Mouse (Mus musculus): ENCODE measurements at regions not wholly inside any gene's neighbourhood (a gene's known extent, or its start where the extent isn't known, plus 50 kb on each side); places are given as distances from the start of the nearest gene placed in this dataset.

- no peak for DNase-seq (ENCODE audit: low spot score)
- 78% methylated on average over 2 of the region's 2 CpGs for WGBS
- Histone ChIP-seq H3K27ac (no peak overlapping the region), H3K4me3 (no peak overlapping the region), H3K36me3 (no peaks in the 10 kb centered on the region), H3K9me3 (no peaks in the 10 kb centered on the region), H3K4me1 (replicated peaks) (no peaks in the 10 kb centered on the region), H3K27me3 (ENCODE audit: insufficient read depth, poor library complexity, severe bottlenecking) (no peaks in the 10 kb centered on the region)
These were observed 277.6 kb downstream of the Ccser2 start for GRCm38 (mm10) chr14:36691018-36691417.

- no peak overlapping the region for H3K4me3 ChIP-seq
- H3K27ac ChIP-seq = no peak overlapping the region
- 87% methylated on average over 1 of the region's 1 CpGs for WGBS
- no peaks in the 10 kb centered on the region for H3K36me3 ChIP-seq
- no peaks in the 10 kb centered on the region for H3K9me3 ChIP-seq
- H3K4me1 ChIP-seq (replicated peaks) = 0 out of 2 replicates have a peak, but pooled peaks cover under 1% of the 10 kb centered on the region
- H3K27me3 ChIP-seq (ENCODE audit: insufficient read depth, poor library complexity, severe bottlenecking) = no peaks in the 10 kb centered on the region
- no peak for DNase-seq (ENCODE audit: low spot score)
These were observed 309.8 kb downstream of the Ccser2 start for GRCm38 (mm10) chr14:36658678-36659263.

GRCm38 (mm10) chr14:36658193-36658592 is 310.4 kb downstream of the Ccser2 start:
- WGBS = 92% methylated on average over 3 of the region's 3 CpGs
- H3K4me3 ChIP-seq = no peak overlapping the region
- H3K36me3 ChIP-seq = no peaks in the 10 kb centered on the region
- H3K9me3 ChIP-seq = no peaks in the 10 kb centered on the region
- H3K27ac ChIP-seq = no peak overlapping the region
- no peak for DNase-seq (ENCODE audit: low spot score)
- no peaks in the 10 kb centered on the region for H3K27me3 ChIP-seq (ENCODE audit: insufficient read depth, poor library complexity, severe bottlenecking)
- peaks cover 6% of the 10 kb centered on the region; the same call in 1 of the 2 replicates for H3K4me1 ChIP-seq (replicated peaks)

GRCm38 (mm10) chr14:36652982-36653557 is 315.5 kb downstream of the Ccser2 start:
- Histone ChIP-seq H3K27ac (peak overlapping the region; percentile 54), H3K9me3 (no peaks in the 10 kb centered on the region), H3K4me1 (replicated peaks) (peaks cover 13% of the 10 kb centered on the region; the same call in 1 of the 2 replicates), H3K27me3 (ENCODE audit: insufficient read depth, poor library complexity, severe bottlenecking) (no peaks in the 10 kb centered on the region), H3K36me3 (no peaks in the 10 kb centered on the region), H3K4me3 (no peak overlapping the region)
- peak; percentile 32 for DNase-seq (ENCODE audit: low spot score)
- 8% methylated on average over 6 of the region's 6 CpGs for WGBS

- no peak for DNase-seq (ENCODE audit: low spot score)
- H3K27ac ChIP-seq = no peak overlapping the region
- H3K4me1 ChIP-seq (replicated peaks) = peaks cover 13% of the 10 kb centered on the region; the same call in 1 of the 2 replicates
- H3K4me3 ChIP-seq = no peak overlapping the region
- H3K9me3 ChIP-seq = no peaks in the 10 kb centered on the region
- H3K36me3 ChIP-seq = no peaks in the 10 kb centered on the region
- WGBS = 72% methylated on average over 6 of the region's 6 CpGs
- no peaks in the 10 kb centered on the region for H3K27me3 ChIP-seq (ENCODE audit: insufficient read depth, poor library complexity, severe bottlenecking)
These were observed 317.4 kb downstream of the Ccser2 start for GRCm38 (mm10) chr14:36651053-36651735.

GRCm38 (mm10) chr14:36646649-36647048 is 321.9 kb downstream of the Ccser2 start:
- H3K27me3 ChIP-seq (ENCODE audit: insufficient read depth, poor library complexity, severe bottlenecking) = no peaks in the 10 kb centered on the region
- H3K27ac ChIP-seq = no peak overlapping the region
- no peak for DNase-seq (ENCODE audit: low spot score)
- H3K4me3 ChIP-seq = no peak overlapping the region
- 81% methylated on average over 3 of the region's 3 CpGs for WGBS
- H3K9me3 ChIP-seq = no peaks in the 10 kb centered on the region
- no peaks in the 10 kb centered on the region for H3K36me3 ChIP-seq
- 0 out of 2 replicates have a peak, but pooled peaks cover 3% of the 10 kb centered on the region for H3K4me1 ChIP-seq (replicated peaks)

- Histone ChIP-seq H3K9me3 (no peaks in the 10 kb centered on the region), H3K27me3 (ENCODE audit: insufficient read depth, poor library complexity, severe bottlenecking) (no peaks in the 10 kb centered on the region), H3K36me3 (no peaks in the 10 kb centered on the region), H3K4me3 (no peak overlapping the region), H3K4me1 (replicated peaks) (0 out of 2 replicates have a peak, but pooled peaks cover 3% of the 10 kb centered on the region), H3K27ac (no peak overlapping the region)
- DNase-seq (ENCODE audit: low spot score) = no peak
These were observed 322.3 kb downstream of the Ccser2 start for GRCm38 (mm10) chr14:36646237-36646636.

- Histone ChIP-seq H3K27me3 (ENCODE audit: insufficient read depth, poor library complexity, severe bottlenecking) (no peaks in the 10 kb centered on the region), H3K9me3 (0 out of 2 replicates have a peak, but pooled peaks cover 3% of the 10 kb centered on the region), H3K27ac (no peak overlapping the region), H3K4me1 (replicated peaks) (no peaks in the 10 kb centered on the region), H3K36me3 (no peaks in the 10 kb centered on the region), H3K4me3 (no peak overlapping the region)
- DNase-seq (ENCODE audit: low spot score) = no peak
These were observed 343.8 kb downstream of the Ccser2 start for GRCm38 (mm10) chr14:36624822-36625221.

- WGBS = 96% methylated on average over 1 of the region's 1 CpGs
- DNase-seq (ENCODE audit: low spot score) = no peak
- Histone ChIP-seq H3K9me3 (0 out of 2 replicates have a peak, but pooled peaks cover 3% of the 10 kb centered on the region), H3K27ac (no peak overlapping the region), H3K27me3 (ENCODE audit: insufficient read depth, poor library complexity, severe bottlenecking) (no peaks in the 10 kb centered on the region), H3K4me1 (replicated peaks) (no peaks in the 10 kb centered on the region), H3K4me3 (no peak overlapping the region), H3K36me3 (no peaks in the 10 kb centered on the region)
These were observed 344.4 kb downstream of the Ccser2 start for GRCm38 (mm10) chr14:36624134-36624533.

- H3K9me3 ChIP-seq = 0 out of 2 replicates have a peak, but pooled peaks cover 3% of the 10 kb centered on the region
- H3K4me3 ChIP-seq = no peak overlapping the region
- no peak for DNase-seq (ENCODE audit: low spot score)
- no peaks in the 10 kb centered on the region for H3K4me1 ChIP-seq (replicated peaks)
- WGBS = 82% methylated on average over 1 of the region's 1 CpGs
- no peaks in the 10 kb centered on the region for H3K36me3 ChIP-seq
- H3K27ac ChIP-seq = no peak overlapping the region
- H3K27me3 ChIP-seq (ENCODE audit: insufficient read depth, poor library complexity, severe bottlenecking) = no peaks in the 10 kb centered on the region
These were observed 345.5 kb downstream of the Ccser2 start for GRCm38 (mm10) chr14:36623036-36623435.

- Histone ChIP-seq H3K9me3 (0 out of 2 replicates have a peak, but pooled peaks cover 3% of the 10 kb centered on the region), H3K27me3 (ENCODE audit: insufficient read depth, poor library complexity, severe bottlenecking) (no peaks in the 10 kb centered on the region), H3K36me3 (no peaks in the 10 kb centered on the region), H3K27ac (no peak overlapping the region), H3K4me3 (no peak overlapping the region), H3K4me1 (replicated peaks) (no peaks in the 10 kb centered on the region)
- 91% methylated on average over 1 of the region's 1 CpGs for WGBS
- no peak for DNase-seq (ENCODE audit: low spot score)
These were observed 350.0 kb downstream of the Ccser2 start for GRCm38 (mm10) chr14:36618459-36619085.

GRCm38 (mm10) chr14:36617987-36618386 is 350.6 kb downstream of the Ccser2 start:
- H3K27me3 ChIP-seq (ENCODE audit: insufficient read depth, poor library complexity, severe bottlenecking) = no peaks in the 10 kb centered on the region
- H3K36me3 ChIP-seq = no peaks in the 10 kb centered on the region
- WGBS = 77% methylated on average over 5 of the region's 5 CpGs
- H3K4me1 ChIP-seq (replicated peaks) = no peaks in the 10 kb centered on the region
- H3K9me3 ChIP-seq = 0 out of 2 replicates have a peak, but pooled peaks cover 3% of the 10 kb centered on the region
- H3K4me3 ChIP-seq = no peak overlapping the region
- no peak overlapping the region for H3K27ac ChIP-seq
- no peak for DNase-seq (ENCODE audit: low spot score)

- WGBS = 92% methylated on average over 3 of the region's 3 CpGs
- DNase-seq (ENCODE audit: low spot score) = no peak
- Histone ChIP-seq H3K4me3 (no peak overlapping the region), H3K36me3 (no peaks in the 10 kb centered on the region), H3K9me3 (no peaks in the 10 kb centered on the region), H3K27me3 (ENCODE audit: insufficient read depth, poor library complexity, severe bottlenecking) (no peaks in the 10 kb centered on the region), H3K27ac (no peak overlapping the region), H3K4me1 (replicated peaks) (no peaks in the 10 kb centered on the region)
These were observed 353.7 kb downstream of the Ccser2 start for GRCm38 (mm10) chr14:36614926-36615325.

All from hindbrain, embryonic 10.5 days (tissue).